Mouse (Mus musculus): ENCODE results near the gene Orc5. TPM values are rescaled to one million over a fixed set of nuclear protein-coding genes. Genes with fewer than 3 reads are reported as not detected.

Orc5 gene
- polyA plus RNA-seq (2012; rRNA removed) = 2.8 and 4.7 TPM in 2 replicates

DNA sequence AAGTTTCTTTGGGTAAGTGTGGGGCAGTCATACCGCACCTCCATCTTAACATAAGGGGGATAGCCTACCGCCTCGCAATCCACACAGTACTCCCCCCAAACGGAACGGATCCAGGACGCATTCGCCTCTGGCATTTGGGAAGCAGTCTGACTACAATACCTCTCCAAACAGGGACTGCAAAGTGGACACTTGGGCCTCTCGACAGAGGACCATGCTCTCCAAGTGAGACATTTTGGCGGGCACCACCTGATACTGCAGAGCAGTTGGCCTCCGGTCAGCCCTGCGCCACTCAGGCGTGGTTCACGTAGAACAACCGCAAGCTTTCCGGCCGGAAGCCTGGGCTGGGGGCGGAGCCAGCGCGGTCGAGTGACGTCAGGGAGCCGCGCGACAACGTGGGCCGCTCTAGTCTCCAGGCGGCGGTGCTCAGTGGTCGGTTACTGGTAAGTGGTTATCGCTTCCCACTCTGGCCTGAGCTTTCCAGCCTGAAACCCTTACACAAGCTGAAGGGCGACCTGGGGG, at the start of gene Orc5:
TSS of gene Orc5 (minus strand) at position 397 of the 519 bp plus-strand sequence.
- WGBS = 1% methylated on average over 31 of the region's 31 CpGs
- Histone ChIP-seq H3K4me1 (ENCODE audit: control insufficient read depth, insufficient read depth, low read length) (peaks cover 5% of the 10 kb centered on the region; the same call in 1 of the 2 replicates), H3K4me3 (replicated peaks; ENCODE audit: extremely low read depth, low read depth, low read length) (peak within 1 kb of the TSS; percentile 89)
- peak; percentile 90 for DNase-seq
- TF ChIP-seq CTCF (IDR thresholded peaks at IDR 0.05; ENCODE audit: insufficient read depth, low read length) (no peak), POLR2A (IDR thresholded peaks at IDR 0.05; ENCODE audit: borderline replicate concordance, extremely low read depth, low read depth, low read length) (peak; percentile 97)

DNA sequence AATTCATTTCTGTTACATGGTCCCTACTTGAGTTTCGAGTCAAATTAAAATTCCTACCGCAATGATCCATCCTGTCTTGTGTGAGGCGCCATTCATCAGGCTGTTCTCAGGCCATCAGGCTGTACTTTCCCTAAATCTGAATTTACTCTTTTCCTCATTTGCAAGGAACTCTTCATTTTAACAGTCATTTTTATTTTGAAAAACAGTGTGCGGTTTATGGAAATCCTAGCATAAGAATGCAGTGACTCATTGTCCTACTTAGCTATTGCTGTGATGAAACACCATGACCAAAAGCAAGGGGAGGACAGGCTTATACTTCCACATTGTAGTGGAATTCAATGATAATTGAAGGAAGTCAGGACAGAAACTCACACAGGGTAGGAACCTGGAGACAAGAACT, 46.8 kb upstream of the Orc5 start:
- no peaks in the 10 kb centered on the region for H3K4me1 ChIP-seq (ENCODE audit: control insufficient read depth, insufficient read depth, low read length)
- 92% methylated on average over 4 of the region's 4 CpGs for WGBS
- TF ChIP-seq CTCF (IDR thresholded peaks at IDR 0.05; ENCODE audit: insufficient read depth, low read length) (no peak), POLR2A (IDR thresholded peaks at IDR 0.05; ENCODE audit: borderline replicate concordance, extremely low read depth, low read depth, low read length) (no peak)
- H3K4me3 ChIP-seq (replicated peaks; ENCODE audit: extremely low read depth, low read depth, low read length) = no peak overlapping the region
- DNase-seq = no peak

DNA sequence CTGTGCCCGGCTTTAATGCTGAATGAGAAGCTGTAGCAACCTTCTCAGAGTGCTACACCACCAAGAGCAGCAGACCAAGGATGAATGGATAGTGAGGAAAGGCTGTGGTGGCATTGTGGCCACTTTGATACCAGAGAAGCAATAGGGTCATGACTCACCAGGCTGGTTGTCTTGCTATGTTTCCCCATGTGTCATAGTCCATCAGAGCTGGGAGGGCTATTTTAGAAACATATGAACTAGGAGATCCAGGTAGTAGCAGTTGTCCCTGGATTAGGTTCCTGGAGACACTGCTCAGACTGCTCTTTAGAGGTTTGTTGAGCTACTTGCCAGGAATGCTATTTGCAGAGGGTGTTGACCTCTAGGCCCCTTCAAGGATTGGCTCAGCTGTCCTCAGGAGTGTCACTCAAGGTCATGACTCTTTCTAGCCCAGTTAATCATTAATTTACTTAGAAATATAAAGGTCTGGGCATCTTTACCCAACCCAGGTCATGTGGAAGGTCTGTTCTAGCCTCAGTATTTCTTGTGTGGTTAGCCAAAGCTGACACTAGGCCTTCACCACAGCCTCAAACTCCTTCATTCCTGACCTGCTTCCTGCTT, 39.2 kb upstream of the Orc5 start:
- TF ChIP-seq POLR2A (IDR thresholded peaks at IDR 0.05; ENCODE audit: borderline replicate concordance, extremely low read depth, low read depth, low read length) = no peak
- TF ChIP-seq CTCF (IDR thresholded peaks at IDR 0.05; ENCODE audit: insufficient read depth, low read length) = no peak
- no peak overlapping the region for H3K4me3 ChIP-seq (replicated peaks; ENCODE audit: extremely low read depth, low read depth, low read length)
- 67% methylated on average over 1 of the region's 1 CpGs for WGBS
- no peaks in the 10 kb centered on the region for H3K4me1 ChIP-seq (ENCODE audit: control insufficient read depth, insufficient read depth, low read length)
- DNase-seq = no peak

DNA sequence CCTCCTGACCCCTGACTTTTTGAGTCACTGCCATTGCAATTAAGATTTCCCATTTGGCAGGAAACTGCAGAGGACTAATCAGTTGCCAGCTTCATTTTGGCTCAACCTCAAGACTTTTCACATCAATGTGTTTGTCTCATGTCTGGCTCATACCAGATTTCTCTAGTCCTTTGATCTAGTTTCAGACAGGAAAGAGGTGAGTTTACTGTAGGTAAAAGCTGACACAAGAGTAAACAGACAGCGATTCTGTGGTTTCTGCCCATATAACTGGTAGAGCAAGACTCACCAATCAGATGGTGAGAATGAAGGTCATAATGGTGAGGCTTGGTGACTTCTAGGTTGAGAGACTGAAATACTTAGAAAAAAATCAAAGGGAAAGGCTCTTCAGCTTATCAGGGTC, 37.3 kb upstream of the Orc5 start:
- no peak for DNase-seq
- no peaks in the 10 kb centered on the region for H3K4me1 ChIP-seq (ENCODE audit: control insufficient read depth, insufficient read depth, low read length)
- no peak overlapping the region for H3K4me3 ChIP-seq (replicated peaks; ENCODE audit: extremely low read depth, low read depth, low read length)
- WGBS = 30% methylated on average over 1 of the region's 1 CpGs
- TF ChIP-seq CTCF (IDR thresholded peaks at IDR 0.05; ENCODE audit: insufficient read depth, low read length) = no peak
- TF ChIP-seq POLR2A (IDR thresholded peaks at IDR 0.05; ENCODE audit: borderline replicate concordance, extremely low read depth, low read depth, low read length) = no peak

DNA sequence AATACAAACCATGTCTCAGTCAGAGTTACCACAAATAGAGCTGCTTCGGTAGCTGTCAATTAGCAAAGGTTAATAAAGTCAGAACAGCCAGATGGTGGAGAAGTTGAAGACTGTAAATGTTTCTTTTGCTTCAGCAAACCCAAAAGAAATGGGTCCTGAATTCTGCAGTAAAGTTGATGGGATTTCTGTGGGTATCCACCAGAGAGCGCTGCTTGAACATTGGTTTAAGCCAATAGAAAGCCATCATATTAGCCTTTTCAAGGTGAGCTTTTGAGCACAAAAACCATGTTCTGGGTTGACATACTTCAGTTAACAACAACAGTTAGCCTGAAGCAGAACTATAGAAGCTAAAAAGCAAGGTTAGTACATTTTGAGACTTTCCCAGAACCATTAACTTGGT, 34.3 kb upstream of the Orc5 start:
- WGBS = 66% methylated on average over 2 of the region's 2 CpGs
- no peak for TF ChIP-seq POLR2A (IDR thresholded peaks at IDR 0.05; ENCODE audit: borderline replicate concordance, extremely low read depth, low read depth, low read length)
- no peak for TF ChIP-seq CTCF (IDR thresholded peaks at IDR 0.05; ENCODE audit: insufficient read depth, low read length)
- H3K4me3 ChIP-seq (replicated peaks; ENCODE audit: extremely low read depth, low read depth, low read length) = no peak overlapping the region
- DNase-seq = no peak
- H3K4me1 ChIP-seq (ENCODE audit: control insufficient read depth, insufficient read depth, low read length) = no peaks in the 10 kb centered on the region

DNA sequence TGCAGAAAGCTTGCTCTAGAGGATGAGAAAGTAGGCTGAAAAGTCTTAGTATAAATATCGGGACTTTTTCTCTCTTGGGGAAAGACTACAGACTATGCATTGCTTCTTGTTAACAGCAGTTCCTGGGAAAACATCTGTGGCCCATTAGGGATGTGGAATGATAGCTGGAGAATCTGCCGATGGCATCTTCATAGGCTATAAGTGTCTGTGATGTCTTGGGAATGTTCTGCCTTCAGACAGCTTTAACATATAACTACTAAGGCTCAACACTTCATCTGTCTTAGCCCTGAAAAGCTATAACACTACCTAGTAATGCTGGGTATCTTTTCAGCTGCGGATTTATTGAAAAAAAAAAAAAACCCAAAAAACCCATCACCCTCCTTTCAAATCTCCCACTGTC, 27.8 kb upstream of the Orc5 start:
- TF ChIP-seq CTCF (IDR thresholded peaks at IDR 0.05; ENCODE audit: insufficient read depth, low read length) (no peak), POLR2A (IDR thresholded peaks at IDR 0.05; ENCODE audit: borderline replicate concordance, extremely low read depth, low read depth, low read length) (no peak)
- DNase-seq = no peak
- H3K4me3 ChIP-seq (replicated peaks; ENCODE audit: extremely low read depth, low read depth, low read length) = no peak overlapping the region
- no peaks in the 10 kb centered on the region for H3K4me1 ChIP-seq (ENCODE audit: control insufficient read depth, insufficient read depth, low read length)
- 62% methylated on average over 3 of the region's 3 CpGs for WGBS

DNA sequence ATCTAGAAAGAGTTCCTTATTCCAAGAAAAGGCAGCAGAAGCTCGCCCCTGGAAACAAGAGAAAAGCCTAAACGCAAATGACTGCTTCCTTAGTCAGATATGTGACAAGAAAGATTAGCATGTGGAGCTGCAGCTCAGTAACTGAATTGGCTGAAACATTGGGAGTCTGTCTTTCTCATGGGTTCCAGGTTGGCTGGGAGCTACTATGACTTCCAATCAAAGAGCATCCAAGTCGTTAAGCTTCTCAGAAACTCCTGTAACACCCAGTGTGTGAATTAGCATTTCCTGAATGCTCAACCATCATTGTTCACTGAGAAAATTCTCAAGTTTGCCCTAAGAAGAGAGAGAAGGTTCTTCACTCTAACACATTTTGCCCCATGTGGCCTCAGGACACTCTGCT, 24.5 kb upstream of the Orc5 start:
- Histone ChIP-seq H3K4me3 (replicated peaks; ENCODE audit: extremely low read depth, low read depth, low read length) (no peak overlapping the region), H3K4me1 (ENCODE audit: control insufficient read depth, insufficient read depth, low read length) (no peaks in the 10 kb centered on the region)
- no peak for DNase-seq
- 51% methylated on average over 3 of the region's 3 CpGs for WGBS
- TF ChIP-seq POLR2A (IDR thresholded peaks at IDR 0.05; ENCODE audit: borderline replicate concordance, extremely low read depth, low read depth, low read length) (no peak), CTCF (IDR thresholded peaks at IDR 0.05; ENCODE audit: insufficient read depth, low read length) (no peak)

DNA sequence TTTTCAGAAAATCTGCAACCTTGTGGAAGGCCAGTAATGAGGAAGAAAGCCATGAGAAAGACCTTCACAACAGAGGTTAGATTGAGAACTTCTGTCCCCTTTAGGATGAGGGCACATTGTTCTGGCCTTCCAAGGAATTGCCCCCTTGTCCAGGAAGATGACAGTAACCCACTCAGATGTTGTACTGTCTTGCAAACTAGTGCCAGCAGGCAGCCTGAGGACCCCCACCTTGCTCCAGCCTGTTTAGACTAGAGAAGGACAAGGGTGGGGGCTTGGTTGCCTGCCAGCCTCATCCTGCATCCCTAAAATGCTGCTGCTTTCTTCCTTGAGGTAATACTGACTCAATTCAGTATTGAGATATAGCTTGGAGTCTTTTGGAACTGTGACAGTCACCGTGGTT, 23.9 kb upstream of the Orc5 start:
- no peak overlapping the region for H3K4me3 ChIP-seq (replicated peaks; ENCODE audit: extremely low read depth, low read depth, low read length)
- TF ChIP-seq POLR2A (IDR thresholded peaks at IDR 0.05; ENCODE audit: borderline replicate concordance, extremely low read depth, low read depth, low read length) (no peak), CTCF (IDR thresholded peaks at IDR 0.05; ENCODE audit: insufficient read depth, low read length) (no peak)
- WGBS = 50% methylated on average over 1 of the region's 1 CpGs
- no peaks in the 10 kb centered on the region for H3K4me1 ChIP-seq (ENCODE audit: control insufficient read depth, insufficient read depth, low read length)
- DNase-seq = no peak

DNA sequence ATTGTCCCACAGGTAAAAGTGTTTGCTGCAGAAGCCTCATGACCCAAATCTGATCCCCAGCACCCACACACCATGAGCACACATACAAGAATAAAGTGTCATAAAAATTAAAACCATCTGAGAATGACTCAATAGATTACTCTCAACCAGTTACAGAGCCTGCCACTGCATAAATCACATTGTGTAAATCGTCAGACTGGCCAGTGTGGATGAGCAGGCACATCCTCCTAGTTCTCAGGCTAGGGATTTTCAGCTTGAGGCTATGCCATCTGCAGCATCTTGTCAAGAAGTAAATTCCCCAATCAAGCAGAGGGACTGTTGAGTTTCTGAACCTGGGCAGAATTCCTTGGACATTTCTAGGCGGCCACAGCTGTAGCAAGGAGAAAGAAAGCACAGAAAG, 23.5 kb upstream of the Orc5 start:
- TF ChIP-seq CTCF (IDR thresholded peaks at IDR 0.05; ENCODE audit: insufficient read depth, low read length) = no peak
- TF ChIP-seq POLR2A (IDR thresholded peaks at IDR 0.05; ENCODE audit: borderline replicate concordance, extremely low read depth, low read depth, low read length) = no peak
- Histone ChIP-seq H3K4me1 (ENCODE audit: control insufficient read depth, insufficient read depth, low read length) (no peaks in the 10 kb centered on the region), H3K4me3 (replicated peaks; ENCODE audit: extremely low read depth, low read depth, low read length) (no peak overlapping the region)
- WGBS = 42% methylated on average over 2 of the region's 2 CpGs
- DNase-seq = no peak

DNA sequence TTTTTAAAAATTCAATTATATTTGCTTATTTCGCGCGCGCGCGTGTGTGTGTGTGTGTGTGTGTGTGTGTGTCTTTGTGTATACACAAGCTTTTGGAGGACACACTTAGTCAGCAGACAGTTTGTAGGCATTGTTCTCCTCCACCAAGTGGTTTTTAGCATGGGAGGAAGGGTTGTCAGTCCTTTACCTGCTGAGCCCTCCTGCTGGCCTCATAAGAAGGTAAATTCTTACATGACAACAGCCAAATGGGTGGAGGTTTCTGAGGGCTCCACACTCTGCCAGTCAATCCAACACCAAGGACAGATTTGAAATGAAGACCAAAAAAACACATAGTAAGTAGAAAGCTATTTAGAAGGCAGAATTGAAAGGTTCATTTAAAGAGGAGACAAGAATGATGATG, 22.7 kb upstream of the Orc5 start:
- H3K4me3 ChIP-seq (replicated peaks; ENCODE audit: extremely low read depth, low read depth, low read length) = no peak overlapping the region
- no peak for DNase-seq
- WGBS = 96% methylated on average over 6 of the region's 6 CpGs
- H3K4me1 ChIP-seq (ENCODE audit: control insufficient read depth, insufficient read depth, low read length) = no peaks in the 10 kb centered on the region
- TF ChIP-seq CTCF (IDR thresholded peaks at IDR 0.05; ENCODE audit: insufficient read depth, low read length) (no peak), POLR2A (IDR thresholded peaks at IDR 0.05; ENCODE audit: borderline replicate concordance, extremely low read depth, low read depth, low read length) (no peak)

Measured in lung, adult 2 months (tissue).